Mouse (Mus musculus): ENCODE measurements around the gene Tmeff1. TPM values are rescaled to one million over a fixed set of nuclear protein-coding genes. Genes with fewer than 3 reads are reported as not detected.
A peak's percentile ranks its signal among the peaks of the same experiment; 100 is the strongest.

Gene Tmeff1
- polyA plus RNA-seq, 1 experiment, result 106 TPM

DNA sequence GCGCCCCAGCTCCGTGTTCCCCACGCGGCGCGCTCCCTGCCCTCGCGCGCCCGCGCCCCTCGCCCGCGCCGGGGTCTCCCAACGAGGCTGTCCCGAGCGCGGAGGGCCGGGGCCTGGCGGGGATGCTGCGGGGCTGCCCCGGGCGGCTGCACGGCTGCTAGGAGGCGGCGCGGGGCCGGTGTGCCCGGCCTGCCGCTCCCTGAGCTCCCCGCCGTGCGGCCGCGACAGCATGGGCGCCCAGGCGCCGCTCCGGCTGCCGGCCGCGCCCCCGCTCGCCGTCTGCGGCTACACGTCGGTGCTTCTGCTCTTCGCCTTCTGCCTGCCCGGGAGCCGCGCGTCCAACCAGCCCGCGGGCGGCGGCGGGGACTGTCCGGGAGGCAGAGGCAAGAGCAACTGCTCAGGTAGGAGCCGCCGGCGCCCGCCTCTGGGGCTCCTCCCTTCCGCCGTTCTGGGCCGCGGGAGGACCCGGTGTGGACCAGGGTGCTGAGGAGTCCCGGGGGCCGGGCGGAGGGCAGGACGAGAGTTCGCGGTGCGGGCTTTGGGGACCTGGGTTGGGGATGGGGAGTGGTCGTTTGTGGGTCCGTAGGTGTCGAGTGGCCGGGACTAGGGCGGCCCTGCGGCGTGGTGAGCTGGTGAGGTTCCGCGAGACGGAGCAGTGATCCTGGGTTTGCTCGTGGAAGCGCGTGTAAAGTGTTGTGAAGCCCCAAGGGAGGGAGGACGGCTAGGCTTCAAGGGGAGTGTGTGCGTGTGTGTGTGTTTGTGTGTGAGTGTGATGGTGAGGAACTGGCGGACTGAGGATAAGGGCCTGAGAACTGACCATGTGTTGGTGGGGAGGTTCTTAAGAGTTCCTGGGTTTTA, 496 bp downstream of the Tmeff1 start:
- peak overlapping the region; percentile 74 for H3K27ac ChIP-seq (ENCODE audit: insufficient read depth, low read length)
- TF ChIP-seq CTCF (IDR thresholded peaks at IDR 0.05; ENCODE audit: extremely low read depth, insufficient read depth, low read length) (no peak), POLR2A (IDR thresholded peaks at IDR 0.05; ENCODE audit: extremely low read depth, insufficient read depth, low read length) (no peak)
- H3K4me3 ChIP-seq (ENCODE audit: insufficient read depth, low read length), result peak overlapping the region; percentile 95
- peaks cover 2% of the 10 kb centered on the region; the same call in 1 of the 2 replicates for H3K4me1 ChIP-seq (ENCODE audit: control insufficient read depth, insufficient read depth, low read length)

DNA sequence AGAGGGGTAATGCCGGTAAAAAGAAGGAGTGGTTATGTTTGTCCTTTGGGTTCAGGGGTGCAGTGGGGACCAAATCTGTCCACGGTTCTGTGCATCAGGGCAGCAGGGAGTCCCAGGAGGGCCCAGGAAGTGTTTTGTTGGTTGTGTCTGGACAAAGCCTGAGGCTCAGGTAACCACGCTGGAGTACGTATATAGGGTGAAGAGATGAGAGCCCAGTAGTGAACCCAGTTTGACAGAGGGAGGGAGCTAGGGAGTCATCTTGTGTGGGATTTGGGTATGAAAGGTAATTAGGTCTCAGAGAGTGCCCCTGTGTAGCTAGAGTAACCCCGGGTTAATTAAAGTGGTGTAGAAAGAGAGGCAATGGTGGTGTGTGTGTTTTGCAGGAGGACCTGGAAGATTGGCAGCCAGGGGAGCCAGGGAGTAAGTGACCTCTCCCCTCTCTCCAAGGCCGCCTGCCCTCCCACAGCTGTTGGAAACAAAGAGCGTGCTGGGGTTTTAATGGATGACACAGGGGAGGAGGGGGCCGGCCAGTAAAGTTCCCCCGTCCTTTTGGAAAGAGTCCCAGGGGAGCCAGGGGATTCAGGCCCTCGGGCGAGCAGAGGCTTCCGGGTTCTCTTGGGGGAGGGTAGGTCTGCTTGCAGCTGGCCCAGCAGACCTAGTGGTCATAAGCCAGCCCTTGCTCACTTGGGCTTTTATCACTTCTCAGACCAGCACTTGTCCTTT, 1.3 kb downstream of the Tmeff1 start:
- peak overlapping the region; percentile 95 for H3K4me3 ChIP-seq (ENCODE audit: insufficient read depth, low read length)
- TF ChIP-seq POLR2A (IDR thresholded peaks at IDR 0.05; ENCODE audit: extremely low read depth, insufficient read depth, low read length) (no peak), CTCF (IDR thresholded peaks at IDR 0.05; ENCODE audit: extremely low read depth, insufficient read depth, low read length) (no peak)
- H3K4me1 ChIP-seq (ENCODE audit: control insufficient read depth, insufficient read depth, low read length), result peaks cover 2% of the 10 kb centered on the region; the same call in 1 of the 2 replicates
- H3K27ac ChIP-seq (ENCODE audit: insufficient read depth, low read length), result peak overlapping the region; percentile 74

DNA sequence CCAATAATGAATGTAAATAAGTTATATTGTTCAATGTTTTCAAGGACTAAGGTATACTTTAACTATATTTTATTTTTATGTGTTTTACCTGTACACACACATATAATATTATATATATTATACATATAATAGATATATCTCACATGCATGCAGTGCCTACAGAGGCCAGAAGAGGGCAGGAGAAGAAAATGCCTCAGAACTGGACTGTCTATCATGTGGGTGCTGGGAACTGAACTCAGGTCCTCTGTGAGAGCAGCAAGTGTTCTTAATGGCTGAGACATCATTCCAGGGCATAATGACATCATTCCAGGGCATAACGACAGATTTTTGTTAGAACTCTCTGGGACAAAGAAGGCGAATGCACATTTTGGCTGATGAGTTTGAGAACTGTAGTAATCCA, 2.6 kb downstream of the Tmeff1 start:
- TF ChIP-seq CTCF (IDR thresholded peaks at IDR 0.05; ENCODE audit: extremely low read depth, insufficient read depth, low read length) (peak; percentile 24; the same call in 1 of the 2 replicates), POLR2A (IDR thresholded peaks at IDR 0.05; ENCODE audit: extremely low read depth, insufficient read depth, low read length) (no peak)
- no peak overlapping the region for H3K27ac ChIP-seq (ENCODE audit: insufficient read depth, low read length)

DNA sequence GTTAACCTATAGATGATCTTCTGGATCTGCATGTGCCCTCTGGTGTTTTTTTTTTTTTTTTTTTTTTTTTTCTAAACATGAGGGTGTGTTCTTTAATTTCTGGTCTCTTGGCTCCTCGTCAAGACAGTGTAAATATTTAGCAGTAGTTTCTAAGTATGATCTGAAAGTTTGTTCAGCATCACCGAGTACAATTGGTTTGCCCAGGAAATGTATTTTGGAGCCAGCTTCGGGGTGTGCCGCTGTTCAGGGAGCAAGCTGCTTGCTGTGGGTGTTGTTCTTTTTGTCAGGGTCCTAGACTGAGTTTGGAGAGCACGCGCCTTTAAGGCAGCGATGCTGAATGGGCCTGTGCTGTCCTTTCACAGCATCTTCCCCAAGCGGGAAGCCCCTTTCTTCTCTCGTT, 3.6 kb downstream of the Tmeff1 start:
- peak overlapping the region; percentile 86 for H3K27ac ChIP-seq (ENCODE audit: insufficient read depth, low read length)
- H3K4me3 ChIP-seq (ENCODE audit: insufficient read depth, low read length), result no peak overlapping the region
- peaks cover 11% of the 10 kb centered on the region; the same call in 1 of the 2 replicates for H3K4me1 ChIP-seq (ENCODE audit: control insufficient read depth, insufficient read depth, low read length)
- TF ChIP-seq CTCF (IDR thresholded peaks at IDR 0.05; ENCODE audit: extremely low read depth, insufficient read depth, low read length), result no peak
- no peak for TF ChIP-seq POLR2A (IDR thresholded peaks at IDR 0.05; ENCODE audit: extremely low read depth, insufficient read depth, low read length)

More for the DNA sequence above, 2.6 kb downstream of the Tmeff1 start:
- H3K4me1 ChIP-seq (ENCODE audit: control insufficient read depth, insufficient read depth, low read length), result peaks cover 6% of the 10 kb centered on the region; the same call in 1 of the 2 replicates
- no peak overlapping the region; the same call in 1 of the 2 replicates for H3K4me3 ChIP-seq (ENCODE audit: insufficient read depth, low read length)

DNA sequence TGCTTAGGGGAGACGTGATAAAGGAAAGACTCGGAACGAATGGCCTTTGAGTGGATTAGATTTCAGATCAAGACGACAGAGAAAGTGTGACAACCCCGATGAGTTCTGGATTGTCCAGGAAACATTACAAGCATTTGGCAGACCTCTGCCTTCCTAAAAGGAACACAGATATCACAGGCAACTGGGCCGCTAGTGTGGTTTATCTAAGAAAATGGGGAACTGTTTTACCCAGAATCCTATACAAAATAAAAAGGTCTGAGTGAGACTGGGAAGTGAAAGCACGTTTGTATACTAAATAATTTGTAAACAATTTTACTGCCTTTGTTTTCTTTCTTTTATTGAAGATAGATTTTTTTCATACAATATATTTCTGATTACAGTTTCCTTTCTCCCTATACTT, 5.9 kb downstream of the Tmeff1 start:
- Histone ChIP-seq H3K4me3 (ENCODE audit: insufficient read depth, low read length) (no peak overlapping the region), H3K27ac (ENCODE audit: insufficient read depth, low read length) (no peak overlapping the region), H3K4me1 (ENCODE audit: control insufficient read depth, insufficient read depth, low read length) (peaks cover 13% of the 10 kb centered on the region; the same call in 1 of the 2 replicates)
- TF ChIP-seq CTCF (IDR thresholded peaks at IDR 0.05; ENCODE audit: extremely low read depth, insufficient read depth, low read length), result no peak
- no peak for TF ChIP-seq POLR2A (IDR thresholded peaks at IDR 0.05; ENCODE audit: extremely low read depth, insufficient read depth, low read length)

DNA sequence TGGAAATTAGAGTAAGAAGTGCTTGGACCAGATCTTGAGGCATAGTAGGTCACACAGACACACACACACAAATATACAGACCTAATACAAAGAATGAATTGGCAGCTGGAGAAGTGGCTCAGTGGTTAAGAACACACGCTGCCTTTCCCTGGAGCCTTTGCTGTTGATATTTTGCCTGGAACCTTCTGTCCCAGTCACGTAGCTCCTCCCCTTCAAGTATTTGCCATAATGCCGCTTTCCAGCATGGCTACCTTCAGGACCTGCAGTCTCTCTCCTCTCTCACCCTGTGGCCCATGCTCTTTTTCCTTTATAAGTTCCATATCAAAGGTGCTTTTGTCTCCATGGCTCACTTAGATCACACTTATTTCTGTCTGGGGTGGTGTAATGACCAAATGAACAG, 6.4 kb downstream of the Tmeff1 start:
- Histone ChIP-seq H3K4me3 (ENCODE audit: insufficient read depth, low read length) (no peak overlapping the region), H3K27ac (ENCODE audit: insufficient read depth, low read length) (peak overlapping the region; percentile 51; the same call in 1 of the 2 replicates), H3K4me1 (ENCODE audit: control insufficient read depth, insufficient read depth, low read length) (peaks cover 13% of the 10 kb centered on the region; the same call in 1 of the 2 replicates)
- no peak for TF ChIP-seq POLR2A (IDR thresholded peaks at IDR 0.05; ENCODE audit: extremely low read depth, insufficient read depth, low read length)
- TF ChIP-seq CTCF (IDR thresholded peaks at IDR 0.05; ENCODE audit: extremely low read depth, insufficient read depth, low read length), result no peak

DNA sequence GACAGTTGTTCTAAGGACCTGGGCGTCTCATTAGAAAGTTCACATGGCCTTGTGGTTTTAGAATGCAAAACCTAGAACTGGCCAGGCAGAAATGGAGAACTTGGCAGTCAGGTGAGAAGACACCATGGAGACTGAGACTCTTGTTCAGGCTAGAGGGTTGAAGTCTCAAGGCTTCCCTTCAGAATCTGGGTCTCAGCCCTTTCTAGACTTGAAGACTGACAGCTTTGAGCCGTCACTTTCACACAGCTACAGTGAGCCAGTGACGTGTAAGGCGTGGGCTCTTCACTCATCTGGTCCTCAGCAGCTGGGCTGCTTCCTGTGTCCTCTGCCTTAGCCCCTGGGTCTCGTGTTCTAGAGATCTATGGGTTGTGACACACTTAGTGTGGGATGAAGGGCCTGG, 7.4 kb downstream of the Tmeff1 start:
- Histone ChIP-seq H3K4me3 (ENCODE audit: insufficient read depth, low read length) (no peak overlapping the region), H3K27ac (ENCODE audit: insufficient read depth, low read length) (peak overlapping the region; percentile 54; the same call in 1 of the 2 replicates), H3K4me1 (ENCODE audit: control insufficient read depth, insufficient read depth, low read length) (peaks cover 13% of the 10 kb centered on the region; the same call in 1 of the 2 replicates)
- TF ChIP-seq POLR2A (IDR thresholded peaks at IDR 0.05; ENCODE audit: extremely low read depth, insufficient read depth, low read length) (no peak), CTCF (IDR thresholded peaks at IDR 0.05; ENCODE audit: extremely low read depth, insufficient read depth, low read length) (no peak)

DNA sequence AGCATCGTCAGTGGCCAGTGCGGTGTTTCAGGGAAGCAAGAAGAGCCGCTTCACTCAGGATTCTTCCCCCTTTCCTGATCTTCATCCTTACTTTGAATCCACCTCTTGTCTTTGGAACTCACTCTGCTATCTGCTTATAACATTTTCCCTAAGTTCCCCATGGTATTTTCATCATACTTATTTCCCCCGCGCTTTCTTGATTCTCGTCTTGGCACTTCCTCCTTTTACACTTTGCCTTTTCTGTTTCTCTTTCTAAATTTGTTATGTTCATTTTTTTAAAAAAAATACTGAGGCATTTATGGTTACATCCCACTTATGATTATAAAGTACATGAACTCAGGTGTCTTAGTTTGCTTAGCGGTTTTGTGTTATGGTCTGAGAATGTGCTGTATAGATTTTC, 7.9 kb downstream of the Tmeff1 start:
- Histone ChIP-seq H3K4me3 (ENCODE audit: insufficient read depth, low read length) (no peak overlapping the region), H3K27ac (ENCODE audit: insufficient read depth, low read length) (0 out of 2 replicates have a peak overlapping the region, but pooled peaks have one; percentile 54), H3K4me1 (ENCODE audit: control insufficient read depth, insufficient read depth, low read length) (peaks cover 14% of the 10 kb centered on the region)
- no peak for TF ChIP-seq POLR2A (IDR thresholded peaks at IDR 0.05; ENCODE audit: extremely low read depth, insufficient read depth, low read length)
- no peak for TF ChIP-seq CTCF (IDR thresholded peaks at IDR 0.05; ENCODE audit: extremely low read depth, insufficient read depth, low read length)

DNA sequence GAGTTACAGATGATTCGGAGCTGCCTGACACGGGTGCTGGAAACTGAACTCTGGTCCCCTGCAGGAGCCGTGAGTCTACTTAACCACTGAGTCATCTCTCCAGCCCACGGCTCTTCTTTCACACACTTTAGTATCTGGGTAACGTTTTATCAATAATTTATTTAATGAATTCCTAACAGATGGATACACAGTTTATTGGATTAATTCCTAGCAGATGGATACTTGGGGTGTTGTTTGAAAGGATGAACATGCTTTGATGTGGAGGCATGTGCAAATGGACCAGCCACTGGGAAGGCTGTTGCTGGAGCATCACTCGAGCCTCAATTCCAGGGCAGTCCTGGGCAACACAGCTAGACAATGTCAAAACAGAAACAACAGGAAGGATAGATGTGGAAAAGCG, 11.1 kb downstream of the Tmeff1 start:
- H3K4me1 ChIP-seq (ENCODE audit: control insufficient read depth, insufficient read depth, low read length), result peaks cover 15% of the 10 kb centered on the region
- TF ChIP-seq POLR2A (IDR thresholded peaks at IDR 0.05; ENCODE audit: extremely low read depth, insufficient read depth, low read length) (no peak), CTCF (IDR thresholded peaks at IDR 0.05; ENCODE audit: extremely low read depth, insufficient read depth, low read length) (no peak)
- no peak overlapping the region for H3K27ac ChIP-seq (ENCODE audit: insufficient read depth, low read length)
- no peak overlapping the region for H3K4me3 ChIP-seq (ENCODE audit: insufficient read depth, low read length)

Measured in cortical plate, adult 2 months (tissue).